In the genomic region with DNA sequence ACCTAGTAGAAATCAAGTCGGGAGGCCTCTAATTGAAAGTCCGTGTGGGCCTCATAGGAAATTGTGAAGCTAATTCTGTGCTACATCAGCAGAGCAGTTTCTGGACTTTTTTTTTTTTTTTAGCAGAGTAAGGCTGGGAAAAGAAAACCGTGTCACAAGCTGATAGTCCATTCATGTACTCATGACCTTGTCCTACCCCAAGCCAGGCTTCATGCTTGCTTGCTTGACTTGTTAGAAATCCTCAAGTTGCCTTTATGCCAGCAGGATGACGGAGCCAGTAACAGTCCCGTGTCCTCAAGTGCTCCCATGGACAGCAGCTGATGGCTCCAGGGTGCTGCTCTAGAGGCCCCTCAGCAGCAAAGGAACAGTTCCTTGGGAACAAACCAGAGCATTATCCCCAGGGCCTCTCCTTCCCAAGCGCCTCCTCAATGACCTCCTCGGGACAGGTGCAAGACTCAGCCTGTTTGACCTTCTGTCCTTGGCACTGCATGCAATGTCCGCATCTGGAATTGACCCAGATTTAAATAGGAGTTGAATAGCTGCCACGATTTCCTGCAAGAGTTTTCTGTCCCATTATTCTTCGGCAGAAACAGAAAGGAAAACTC, we compare ENCODE assay signal across 9 mouse cellular contexts.
DNase-seq lines count a peak whose midpoint lies in the region; ATAC-seq lines count a peak whose summit lies in the region.
"Had no signal": no experiment of that assay in that cellular context is flagged by ENCODE, and none has a peak within 500 bp of the region (broad histone marks: within the 10 kb centered on the region; RNA-seq: fewer than 3 reads in every experiment).

No protein-coding gene starts in this region.

- no peaks in the 10 kb centered on the region for H3K27me3 ChIP-seq in limb, embryonic 12.5 days
- no peaks in the 10 kb centered on the region for H3K27me3 ChIP-seq in limb, embryonic 10.5 days (ENCODE audit: low read depth, poor library complexity, severe bottlenecking)
- no peaks in the 10 kb centered on the region for H3K27me3 ChIP-seq in intestine, embryonic 16.5 days (replicated peaks; ENCODE audit: control insufficient read depth, insufficient read depth, low read length)
- no peaks in the 10 kb centered on the region for H3K27me3 ChIP-seq in midbrain, embryonic 15.5 days (replicated peaks)

- 82% methylated on average over 10 of the region's 10 CpGs for WGBS in limb, embryonic 12.5 days
- 88% methylated on average over 10 of the region's 10 CpGs for WGBS in limb, embryonic 10.5 days
- 63% methylated on average over 10 of the region's 10 CpGs for WGBS in intestine, embryonic 16.5 days
- 52% methylated on average over 10 of the region's 10 CpGs for WGBS in midbrain, embryonic 15.5 days

- no peaks in the 10 kb centered on the region for H3K4me1 ChIP-seq in limb, embryonic 12.5 days (replicated peaks)
- 0 out of 2 replicates have a peak, but pooled peaks cover 2% of the 10 kb centered on the region for H3K4me1 ChIP-seq in limb, embryonic 10.5 days
- H3K4me1 ChIP-seq in intestine, embryonic 16.5 days (ENCODE audit: control insufficient read depth, insufficient read depth, low read length): 0 out of 2 replicates have a peak, but pooled peaks cover 3% of the 10 kb centered on the region
- H3K4me1 ChIP-seq in midbrain, embryonic 15.5 days: peaks cover 20% of the 10 kb centered on the region

- H3K4me3 ChIP-seq in limb, embryonic 12.5 days (replicated peaks): no peak overlapping the region
- H3K4me3 ChIP-seq in limb, embryonic 10.5 days: no peak overlapping the region
- H3K4me3 ChIP-seq in intestine, embryonic 16.5 days (ENCODE audit: low read length): no peak overlapping the region
- no peak overlapping the region for H3K4me3 ChIP-seq in midbrain, embryonic 15.5 days

- H3K36me3 ChIP-seq in limb, embryonic 12.5 days: no peaks in the 10 kb centered on the region
- no peaks in the 10 kb centered on the region for H3K36me3 ChIP-seq in limb, embryonic 10.5 days
- no peaks in the 10 kb centered on the region for H3K36me3 ChIP-seq in intestine, embryonic 16.5 days (ENCODE audit: control insufficient read depth, insufficient read depth, low read length)
- H3K36me3 ChIP-seq in midbrain, embryonic 15.5 days (replicated peaks): no peaks in the 10 kb centered on the region

- no peak for DNase-seq in limb, embryonic 10.5 days (ENCODE audit: low spot score)
- DNase-seq in adrenal gland, postnatal 36 days: peak; percentile 51 to 59
- peak; percentile 83 for DNase-seq in gastrocnemius, postnatal 14 days

- no peaks in the 10 kb centered on the region for H3K9me3 ChIP-seq in limb, embryonic 12.5 days
- H3K9me3 ChIP-seq in limb, embryonic 10.5 days (replicated peaks): no peaks in the 10 kb centered on the region
- H3K9me3 ChIP-seq in intestine, embryonic 16.5 days (ENCODE audit: control insufficient read depth, low read length): no peaks in the 10 kb centered on the region
- no peaks in the 10 kb centered on the region for H3K9me3 ChIP-seq in midbrain, embryonic 15.5 days

- intact Hi-C loops in gastrocnemius, postnatal 14 days (cut with DNase I; ENCODE audit: low total_unique reads): no loop called here

- no peak overlapping the region for H3K9ac ChIP-seq in limb, embryonic 12.5 days (replicated peaks)
- no peak overlapping the region for H3K9ac ChIP-seq in intestine, embryonic 16.5 days (ENCODE audit: low read depth, low read length)
- H3K9ac ChIP-seq in midbrain, embryonic 15.5 days: no peak overlapping the region

- H3K4me2 ChIP-seq in limb, embryonic 12.5 days: no peak overlapping the region
- no peak overlapping the region for H3K4me2 ChIP-seq in intestine, embryonic 16.5 days (ENCODE audit: low read depth, low read length)
- H3K4me2 ChIP-seq in midbrain, embryonic 15.5 days: no peak overlapping the region

- H3K27ac ChIP-seq in limb, embryonic 12.5 days: no peak overlapping the region
- no peak overlapping the region for H3K27ac ChIP-seq in limb, embryonic 10.5 days
- no peak overlapping the region for H3K27ac ChIP-seq in intestine, embryonic 16.5 days (ENCODE audit: low read length)
- 0 out of 2 replicates have a peak overlapping the region, but pooled peaks have one; percentile 3 for H3K27ac ChIP-seq in midbrain, embryonic 15.5 days
- H3K27ac ChIP-seq: macrophage had no signal

- peak; percentile 26; the same call in 1 of the 2 replicates for ATAC-seq in limb, embryonic 12.5 days (ENCODE audit: insufficient number of reproducible peaks, insufficient read depth, low FRiP score, low TSS enrichment, low read depth)
- peak; percentile 44; the same call in 1 of the 2 replicates for ATAC-seq in intestine, embryonic 16.5 days
- peak; percentile 45 for ATAC-seq in midbrain, embryonic 15.5 days (replicated peaks)
- no peak for ATAC-seq in granulocyte monocyte progenitor cell, adult 5-6 weeks (replicated peaks; ENCODE audit: poor library complexity, severe bottlenecking)
- no peak for ATAC-seq in CD4-positive, CD25-positive, alpha-beta regulatory T cell, adult 4 months

Comparison
In these comparisons a context has a peak if more than half of its experiments do, and no peak if none do; other contexts are left out.
1. ATAC-seq: peak in limb, embryonic 12.5 days (single experiment), intestine, embryonic 16.5 days (single experiment) and midbrain, embryonic 15.5 days (single experiment); none in granulocyte monocyte progenitor cell, adult 5-6 weeks (single experiment) and CD4-positive, CD25-positive, alpha-beta regulatory T cell, adult 4 months (single experiment).